Mouse (Mus musculus) lung, postnatal 0 days (tissue): ENCODE results near the gene Olfr48. TPM values are rescaled to one million over a fixed set of nuclear protein-coding genes. Genes with fewer than 3 reads are reported as not detected.

Experiments
- ATAC-seq: fragments of 200-750 bp; cut with Nextera tagmentation; 2 replicates; pipeline ENCODE4 v1.8.0; 2017; ENCODE audit warnings: moderate library complexity
- DNase-seq: peaks from one replicate; pipeline ENCODE4 v3.0.0-alpha.2; 2016; ENCODE audit warnings: low spot score
- H3K27ac ChIP-seq: fragments of 300-500 bp; sonication (generic); 2 replicates; pipeline ENCODE4 v1.5.1; 2014; ENCODE audit warnings: antibody characterized with exemption, mild to moderate bottlenecking, low read length, mixed read lengths
- H3K27me3 ChIP-seq: fragments of 300-500 bp; sonication (generic); replicated peaks from 2 replicates; pipeline ENCODE4 v1.6.1; 2014; ENCODE audit warnings: low read length, mixed read lengths; ENCODE audit not compliant: insufficient read depth
- H3K36me3 ChIP-seq: fragments of 300-500 bp; sonication (generic); 2 replicates; pipeline ENCODE4 v1.6.1; 2014; ENCODE audit warnings: low read length, mixed read lengths; ENCODE audit not compliant: insufficient read depth
- H3K4me1 ChIP-seq: fragments of 300-500 bp; sonication (generic); 2 replicates; pipeline ENCODE4 v1.6.1; 2014; ENCODE audit warnings: antibody characterized with exemption, low read depth, low read length, mixed read lengths; ENCODE audit not compliant: insufficient read depth
- H3K4me2 ChIP-seq: fragments of 300-500 bp; sonication (generic); replicated peaks from 2 replicates; pipeline ENCODE4 v1.6.1; 2014; ENCODE audit warnings: low read depth, mild to moderate bottlenecking, low read length, moderate library complexity, mixed read lengths
- H3K4me3 ChIP-seq: fragments of 300-500 bp; sonication (generic); 2 replicates; pipeline ENCODE4 v1.5.1; 2014; ENCODE audit warnings: low read depth, low read length
- H3K9ac ChIP-seq: fragments of 300-500 bp; sonication (generic); replicated peaks from 2 replicates; pipeline ENCODE4 v1.6.1; 2014; ENCODE audit warnings: low read depth, mild to moderate bottlenecking
- H3K9me3 ChIP-seq: fragments of 300-500 bp; sonication (generic); 2 replicates; pipeline ENCODE4 v1.6.1; 2016; ENCODE audit warnings: low read length, mixed read lengths
- CTCF ChIP-seq: IDR thresholded peaks from 2 replicates; pipeline ENCODE4 v1.5.1; 2016; ENCODE audit warnings: antibody characterized with exemption, mild to moderate bottlenecking
- EP300 ChIP-seq: IDR thresholded peaks from 2 replicates; pipeline ENCODE4 v1.6.1; 2016; ENCODE audit warnings: antibody characterized with exemption, mild to moderate bottlenecking, control low read depth
- WGBS: fragments of 180-500 bp; shearing (Covaris S2); extraction: QIAGEN DNeasy Blood & Tissue Kit; methylation state at CpG from one replicate; pipeline ENCODE4 v1.1.7; 2014; 5-methylcytosine and 5-hydroxymethylcytosine counted together
- polyA plus RNA-seq: library from polyadenylated mRNA; unstranded; fragments of >200 nt; fragmentation: Nextera tagmentation; extraction: Ambion mirVana; gene quantifications from 2 replicates; pipeline ENCODE4 v1.2.1, GENCODE M21; 2015

The Olfr48 gene
- polyA plus RNA-seq, 1 experiment from 2014 or later = not detected

DNA sequence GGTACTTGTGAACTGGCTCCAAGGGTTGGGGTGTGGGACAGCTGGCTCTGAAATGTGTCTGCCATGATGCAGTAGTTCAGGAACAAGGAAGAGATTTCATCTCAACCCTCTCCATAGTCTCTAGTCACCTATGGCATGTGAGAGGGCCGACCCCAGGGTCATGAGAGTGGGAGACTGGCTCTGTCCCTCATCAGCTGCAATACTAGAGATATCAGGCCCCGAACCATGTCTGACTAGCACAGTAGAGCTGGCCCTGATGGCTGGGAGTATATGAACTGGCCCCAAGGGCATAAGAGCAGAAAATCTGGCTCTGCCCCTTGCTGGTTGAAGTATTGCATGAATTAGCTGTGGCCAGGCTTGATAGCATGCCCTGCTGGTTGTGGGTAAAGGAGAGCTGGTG, 37.3 kb downstream of the Olfr48 start:
- no peak for ATAC-seq
- TF ChIP-seq CTCF = no peak
- no peak for TF ChIP-seq EP300
- H3K9me3 ChIP-seq = no peaks in the 10 kb centered on the region
- no peak overlapping the region for H3K27ac ChIP-seq
- H3K36me3 ChIP-seq = no peaks in the 10 kb centered on the region
- no peak overlapping the region for H3K4me3 ChIP-seq
- no peaks in the 10 kb centered on the region for H3K27me3 ChIP-seq
- DNase-seq = no peak
- no peak overlapping the region for H3K9ac ChIP-seq
- no peak overlapping the region for H3K4me2 ChIP-seq
- 57% methylated on average over 2 of the region's 2 CpGs for WGBS
- no peaks in the 10 kb centered on the region for H3K4me1 ChIP-seq

DNA sequence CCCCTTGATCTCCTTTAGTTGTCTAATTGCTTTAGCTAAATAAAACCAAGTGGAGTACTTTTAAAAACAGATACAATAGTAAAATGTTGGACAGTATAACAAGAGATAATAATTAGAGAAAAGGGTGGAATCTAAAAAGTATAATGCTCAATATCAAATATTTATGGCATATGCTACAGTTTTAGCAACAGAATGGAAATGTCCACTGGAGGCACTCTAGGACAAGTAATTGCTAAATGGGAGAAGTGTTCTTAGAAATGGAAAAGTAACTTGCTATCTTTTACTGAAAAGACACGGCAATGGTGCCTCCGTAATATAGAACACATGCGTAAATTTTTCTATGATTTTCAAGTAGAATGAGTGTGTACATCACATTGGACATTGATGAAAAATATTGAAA, 48.4 kb downstream of the Olfr48 start:
- Histone ChIP-seq H3K27me3 (no peaks in the 10 kb centered on the region), H3K27ac (no peak overlapping the region), H3K36me3 (no peaks in the 10 kb centered on the region), H3K4me2 (no peak overlapping the region), H3K4me1 (no peaks in the 10 kb centered on the region), H3K9ac (no peak overlapping the region), H3K9me3 (no peaks in the 10 kb centered on the region), H3K4me3 (no peak overlapping the region)
- 90% methylated on average over 3 of the region's 3 CpGs for WGBS
- no peak for TF ChIP-seq CTCF
- TF ChIP-seq EP300 = no peak
- ATAC-seq (no peak), DNase-seq (no peak)

DNA sequence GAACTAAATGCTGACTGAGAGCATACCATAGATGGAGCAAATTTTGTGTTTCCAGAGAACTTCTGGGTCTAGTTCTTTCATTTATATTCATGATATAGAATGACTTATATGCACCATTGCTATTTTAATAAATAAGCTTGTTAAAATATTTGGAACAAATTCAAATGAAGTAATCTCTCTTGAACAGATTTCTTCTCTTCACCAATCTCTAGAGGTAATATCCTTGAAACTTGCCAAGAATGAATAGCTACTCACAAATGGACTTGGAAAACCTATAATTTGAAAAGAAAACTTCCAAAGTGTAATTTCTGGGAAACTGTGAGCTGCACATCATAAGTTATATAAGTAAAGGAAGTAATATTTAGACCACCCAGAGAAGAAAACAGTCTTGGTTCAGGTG, 54.5 kb downstream of the Olfr48 start, which contains the start of gene Olfr1254:
Gene Olfr1254 (minus strand): TSS at position 101 of the 400 bp plus-strand sequence.
- Histone ChIP-seq H3K4me1 (no peaks in the 10 kb centered on the region), H3K4me2 (no peak within 1 kb of the TSS), H3K9me3 (no peaks in the 10 kb centered on the region), H3K4me3 (no peak within 1 kb of the TSS), H3K27ac (no peak within 1 kb of the TSS), H3K36me3 (no peaks in the 10 kb centered on the region), H3K9ac (no peak within 1 kb of the TSS), H3K27me3 (no peaks in the 10 kb centered on the region)
- no peak for DNase-seq
- ATAC-seq = no peak
- TF ChIP-seq CTCF (no peak), EP300 (no peak)

Other genes with a start within 250 kb of the Olfr48 start
- gene Olfr1247, start 234.1 kb downstream of the Olfr48 start, polyA plus RNA-seq = not detected in 2 replicates
- not detected in 2 replicates for gene Olfr1248, start 230.0 kb downstream of the Olfr48 start, polyA plus RNA-seq
- not detected in 2 replicates for gene Olfr1249, start 213.2 kb downstream of the Olfr48 start, polyA plus RNA-seq
- not detected in 2 replicates for gene Olfr1250, start 186.7 kb downstream of the Olfr48 start, polyA plus RNA-seq
- not detected in 2 replicates for gene Olfr1251, start 176.3 kb downstream of the Olfr48 start, polyA plus RNA-seq
- gene Olfr1252, start 123.2 kb downstream of the Olfr48 start, polyA plus RNA-seq = not detected in 2 replicates
- not detected in 2 replicates for gene Olfr1253, start 91.1 kb downstream of the Olfr48 start, polyA plus RNA-seq
- gene Olfr1254, start 54.6 kb downstream of the Olfr48 start, polyA plus RNA-seq = not detected in 2 replicates
- not detected in 2 replicates for gene Olfr1255, start 36.2 kb downstream of the Olfr48 start, polyA plus RNA-seq
- gene Olfr1256, start 6.7 kb downstream of the Olfr48 start, polyA plus RNA-seq = not detected in 2 replicates
- not detected in 2 replicates for gene Olfr1257, start 30.2 kb upstream of the Olfr48 start, polyA plus RNA-seq
- gene Olfr1258, start 79.1 kb upstream of the Olfr48 start, polyA plus RNA-seq = not detected in 2 replicates
- not detected in 2 replicates for gene Olfr1259, start 100.5 kb upstream of the Olfr48 start, polyA plus RNA-seq
- gene Olfr1260, start 126.1 kb upstream of the Olfr48 start, polyA plus RNA-seq = not detected in 2 replicates
- not detected in 2 replicates for gene Olfr1261, start 143.0 kb upstream of the Olfr48 start, polyA plus RNA-seq
- not detected in 2 replicates for gene Olfr1262, start 151.9 kb upstream of the Olfr48 start, polyA plus RNA-seq
- not detected in 2 replicates for gene Olfr1263, start 163.9 kb upstream of the Olfr48 start, polyA plus RNA-seq
- not detected in 2 replicates for gene Olfr1264, start 177.4 kb upstream of the Olfr48 start, polyA plus RNA-seq
- gene Olfr1265, start 187.1 kb upstream of the Olfr48 start, polyA plus RNA-seq = not detected in 2 replicates
- gene Olfr140, start 215.4 kb upstream of the Olfr48 start, polyA plus RNA-seq = not detected in 2 replicates